7 mouse cellular contexts compared by ENCODE assay signal in the genomic region with DNA sequence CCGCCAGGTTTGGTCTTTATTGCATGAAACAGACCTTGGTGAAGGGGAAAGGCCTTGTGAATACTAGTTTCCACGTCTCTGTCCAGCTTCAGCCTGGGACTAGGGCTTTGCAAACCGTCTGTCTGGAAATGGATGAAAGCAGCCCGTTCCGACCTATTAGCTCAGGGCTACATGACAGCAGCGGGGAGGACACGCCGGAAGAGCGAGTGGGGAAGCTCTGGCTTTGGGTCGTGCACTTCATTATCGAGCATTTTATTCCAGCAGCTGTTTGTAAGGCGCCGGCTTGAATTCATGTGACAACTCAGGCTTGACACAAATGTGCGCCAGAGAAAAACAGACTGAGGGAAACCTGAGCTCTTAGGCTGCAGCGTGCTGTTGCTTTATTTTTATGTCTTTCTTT. TPM values are rescaled to one million over a fixed set of nuclear protein-coding genes. Genes with fewer than 3 reads are reported as not detected.
DNase-seq lines count a peak whose midpoint lies in the region; ATAC-seq and TF ChIP-seq lines count a peak whose summit lies in the region.

No protein-coding gene starts in this region.

- TF ChIP-seq CTCF in left cerebral cortex, adult 2 months (IDR thresholded peaks at IDR 0.05): no peak

- no peak overlapping the region for H3K4me3 ChIP-seq in neural tube, embryonic 12.5 days
- no peak overlapping the region for H3K4me3 ChIP-seq in liver, embryonic 11.5 days (ENCODE audit: low read depth, low read length)
- no peak overlapping the region for H3K4me3 ChIP-seq in left cerebral cortex, adult 2 months

- H3K4me2 ChIP-seq in neural tube, embryonic 12.5 days (replicated peaks): no peak overlapping the region
- H3K4me2 ChIP-seq in liver, embryonic 11.5 days: no peak overlapping the region

- WGBS in neural tube, embryonic 12.5 days: 69% methylated on average over 15 of the region's 15 CpGs
- WGBS in liver, embryonic 11.5 days: 87% methylated on average over 15 of the region's 15 CpGs

- no peaks in the 10 kb centered on the region for H3K27me3 ChIP-seq in neural tube, embryonic 12.5 days (replicated peaks)
- H3K27me3 ChIP-seq in liver, embryonic 11.5 days (replicated peaks; ENCODE audit: control insufficient read depth, insufficient read depth, low read length): no peaks in the 10 kb centered on the region

- no peak overlapping the region for H3K9ac ChIP-seq in neural tube, embryonic 12.5 days
- H3K9ac ChIP-seq in liver, embryonic 11.5 days (ENCODE audit: low read depth, low read length): no peak overlapping the region

- intact Hi-C loops in heart, postnatal 10 days (cut with DNase I): loop anchor here (2.0 kb wide), 1 partner anchor 47 kb away; no protein-coding TSS in a partner anchor
- intact Hi-C loops in left cerebral cortex, adult 2 months (cut with DNase I): no loop called here

- H3K36me3 ChIP-seq in neural tube, embryonic 12.5 days: peaks cover 9% of the 10 kb centered on the region
- H3K36me3 ChIP-seq in liver, embryonic 11.5 days (ENCODE audit: control insufficient read depth, insufficient read depth, low read length): peaks cover 10% of the 10 kb centered on the region; the same call in 1 of the 2 replicates

- ATAC-seq in neural tube, embryonic 12.5 days (ENCODE audit: low FRiP score, low read depth): peak; percentile 63; the same call in 1 of the 2 replicates
- no peak for ATAC-seq in liver, embryonic 11.5 days (replicated peaks; ENCODE audit: low FRiP score)

- DNase-seq in neural tube, embryonic 10.5 days (ENCODE audit: extremely low spot score, low spot score): no peak
- peak; percentile 53 to 60 for DNase-seq in heart, postnatal 10 days
- DNase-seq in kidney, postnatal 36 days: peak; percentile 59 to 66
- no peak for DNase-seq in embryo, embryonic 9.5 days (ENCODE audit: extremely low spot score)
- no peak for DNase-seq in liver, embryonic 11.5 days (ENCODE audit: low spot score)
- no peak for DNase-seq in left cerebral cortex, adult 2 months (ENCODE audit: extremely low spot score in 1 of 2, low spot score in 2 of 2)

- peaks cover 10% of the 10 kb centered on the region for H3K4me1 ChIP-seq in neural tube, embryonic 12.5 days
- peaks cover 17% of the 10 kb centered on the region for H3K4me1 ChIP-seq in liver, embryonic 11.5 days (replicated peaks; ENCODE audit: control insufficient read depth, insufficient read depth, low read length)

- H3K9me3 ChIP-seq in neural tube, embryonic 12.5 days: no peaks in the 10 kb centered on the region
- H3K9me3 ChIP-seq in liver, embryonic 11.5 days (ENCODE audit: control insufficient read depth, low read length): no peaks in the 10 kb centered on the region

- no peak overlapping the region for H3K27ac ChIP-seq in neural tube, embryonic 12.5 days
- no peak overlapping the region for H3K27ac ChIP-seq in liver, embryonic 11.5 days (ENCODE audit: low read depth, low read length)
- H3K27ac ChIP-seq in left cerebral cortex, adult 2 months: no peak overlapping the region

RNA-seq across cellular contexts. Expression of a gene that starts 13.9 kb away (rescaled TPM):
- polyA plus RNA-seq in neural tube, embryonic 12.5 days (2016; fragmentation: Nextera tagmentation; extraction: Ambion mirVana): 21.4 and 22.3 TPM in 2 replicates
- total RNA-seq in heart, postnatal 10 days (2021): 10 to 100 TPM; 26.0 to 38.4 TPM
- 15.1 and 15.3 TPM in 2 replicates for polyA plus RNA-seq in liver, embryonic 11.5 days (2014; fragmentation: Nextera tagmentation; extraction: Ambion mirVana)
- total RNA-seq in left cerebral cortex, adult 2 months (2021): 1 to 10 TPM; 8.4 to 9.1 TPM

Comparison
In these comparisons a context has a peak if more than half of its experiments do, and no peak if none do; other contexts are left out.
1. DNase-seq: peak in heart, postnatal 10 days (2 of 2) and kidney, postnatal 36 days (2 of 2); none in neural tube, embryonic 10.5 days (single experiment), embryo, embryonic 9.5 days (single experiment), liver, embryonic 11.5 days (single experiment) and left cerebral cortex, adult 2 months (0 of 2).